Mouse (Mus musculus) bone marrow macrophage, adult 2 months (primary cell): ENCODE data around the gene Rbms3.

Experiments used
- CTCF ChIP-seq: IDR thresholded peaks from 2 replicates; pipeline ENCODE4 v1.5.1; 2012; ENCODE audit warnings: low read depth, mild to moderate bottlenecking, low read length, moderate library complexity
- POLR2A ChIP-seq: IDR thresholded peaks from 2 replicates; pipeline ENCODE4 v1.6.1; 2012; ENCODE audit warnings: mild to moderate bottlenecking, low read depth, low read length, borderline replicate concordance

- TF ChIP-seq POLR2A (no peak), CTCF (no peak)
Measured at GRCm38 (mm10) chr9:116809260-116809659, 820.5 kb downstream of the Rbms3 start.
